Comparison of ENCODE assay signal across 18 mouse cellular contexts in the genomic region with DNA sequence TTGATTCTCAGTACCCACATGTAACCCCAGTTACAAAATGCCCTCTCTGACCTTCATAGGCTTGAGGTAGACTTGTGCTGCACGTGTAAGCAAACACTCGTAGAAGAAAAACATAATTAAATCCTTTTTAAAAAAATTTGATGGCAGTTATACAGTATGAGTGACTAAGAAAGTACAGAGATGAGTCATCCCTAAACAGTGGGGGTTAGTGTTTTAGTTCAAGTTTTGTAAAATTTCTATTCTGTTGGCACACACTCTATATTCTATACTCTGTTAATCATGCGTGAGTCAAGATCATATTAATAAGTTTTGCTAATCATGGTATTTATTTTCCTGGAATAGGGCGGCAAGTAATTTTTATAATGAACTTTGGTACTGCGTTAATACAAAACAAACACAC.
"Had no signal": no experiment of that assay in that cellular context is flagged by ENCODE, and none has a peak within 500 bp of the region (broad histone marks: within the 10 kb centered on the region; RNA-seq: fewer than 3 reads in every experiment).

No protein-coding gene starts in this region.

- H3K27ac ChIP-seq: kidney, embryonic 15.5 days; left cerebral cortex, adult 2 months; liver, embryonic 13.5 days; neural tube, embryonic 12.5 days; neural tube, embryonic 15.5 days had no signal

- H3K4me3 ChIP-seq: kidney, embryonic 15.5 days; left cerebral cortex, adult 2 months; liver, embryonic 13.5 days; neural tube, embryonic 12.5 days; neural tube, embryonic 15.5 days had no signal

- H3K9ac ChIP-seq: kidney, embryonic 15.5 days; liver, embryonic 13.5 days; neural tube, embryonic 12.5 days; neural tube, embryonic 15.5 days had no signal

- H3K9me3 ChIP-seq: kidney, embryonic 15.5 days; liver, embryonic 13.5 days; neural tube, embryonic 12.5 days; neural tube, embryonic 15.5 days had no signal

- H3K27me3 ChIP-seq: kidney, embryonic 15.5 days; liver, embryonic 13.5 days; neural tube, embryonic 12.5 days; neural tube, embryonic 15.5 days had no signal

- H3K4me2 ChIP-seq: kidney, embryonic 15.5 days; liver, embryonic 13.5 days; midbrain, embryonic 11.5 days; neural tube, embryonic 12.5 days; neural tube, embryonic 15.5 days had no signal

- DNase-seq: kidney, postnatal 10 days; kidney, postnatal 36 days; layer of hippocampus, postnatal 36 days; liver, embryonic 13.5 days; lung, adult 2 months; lung, postnatal 14 days; lung, postnatal 4 days; midbrain, embryonic 14.5 days; retina, postnatal 1 day; right cerebral cortex, postnatal 25 days; spleen, adult 18-20 months; thymus, adult 18-20 months; thymus, postnatal 36 days had no signal

- H3K36me3 ChIP-seq: liver, embryonic 13.5 days had no signal

- H3K4me1 ChIP-seq: kidney, embryonic 15.5 days; liver, embryonic 13.5 days; neural tube, embryonic 12.5 days; neural tube, embryonic 15.5 days had no signal
